Mouse (Mus musculus) liver, adult 10 weeks (tissue): ENCODE data around the gene Trmt2b. TPM values are rescaled to one million over a fixed set of nuclear protein-coding genes. Genes with fewer than 3 reads are reported as not detected.

Experiments
- polyA plus RNA-seq: library from polyadenylated mRNA; stranded (reverse); fragments of 350-450 nt; fragmentation: Illumina TruSeq; extraction: RNeasy Lipid Tissue Mini Kit (QIAGEN cat#74804); gene quantifications from one replicate; pipeline ENCODE4 v1.2.3, GENCODE M21; 2014; ENCODE audit warnings: low read depth, low replicate concordance

Gene Trmt2b
- 35.0 TPM for polyA plus RNA-seq

DNA sequence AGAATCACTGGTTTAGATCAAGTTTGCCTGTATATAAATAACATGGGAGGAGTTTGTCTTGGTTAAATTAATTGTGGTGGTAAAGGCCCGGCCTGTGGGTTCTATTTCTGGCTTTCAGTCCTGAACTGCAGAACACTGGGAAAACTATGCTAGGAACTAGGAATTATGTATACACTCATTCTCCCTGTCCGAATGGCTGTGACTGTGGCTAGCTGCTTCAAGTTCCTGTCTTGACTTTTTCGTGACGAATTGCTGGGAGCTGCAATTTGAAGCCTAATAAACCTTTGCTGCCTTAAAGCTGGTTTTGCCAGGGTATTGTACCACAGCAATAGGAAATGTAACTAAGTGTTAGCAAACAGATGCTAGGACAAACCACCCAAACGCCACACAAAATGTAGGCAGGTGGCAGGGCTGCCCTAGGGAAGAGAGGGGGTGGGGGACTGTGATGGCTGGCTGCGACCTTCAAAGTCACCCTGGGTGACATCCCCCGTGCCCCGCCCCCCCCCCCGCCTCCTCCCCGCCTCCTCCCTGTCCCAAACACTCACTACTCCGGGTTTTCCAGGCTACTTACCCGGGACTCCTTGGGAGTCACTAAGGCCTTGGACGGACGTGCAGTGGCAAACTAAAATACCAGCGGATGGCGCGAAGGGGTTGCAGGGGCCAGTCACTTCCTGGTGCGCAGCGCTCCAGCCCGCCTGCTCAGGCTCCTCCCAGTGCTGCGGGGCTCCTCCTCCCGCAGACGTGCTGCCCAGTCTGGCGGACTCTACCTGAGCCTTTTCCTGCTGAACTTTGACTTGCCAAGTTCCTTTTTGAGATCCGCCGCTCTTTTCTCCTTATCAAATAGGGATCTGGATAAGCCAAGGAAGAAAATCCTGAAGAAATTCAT lies at the start of gene Trmt2b:
Gene Trmt2b (minus strand): TSS at position 710 of the 886 bp plus-strand sequence.

DNA sequence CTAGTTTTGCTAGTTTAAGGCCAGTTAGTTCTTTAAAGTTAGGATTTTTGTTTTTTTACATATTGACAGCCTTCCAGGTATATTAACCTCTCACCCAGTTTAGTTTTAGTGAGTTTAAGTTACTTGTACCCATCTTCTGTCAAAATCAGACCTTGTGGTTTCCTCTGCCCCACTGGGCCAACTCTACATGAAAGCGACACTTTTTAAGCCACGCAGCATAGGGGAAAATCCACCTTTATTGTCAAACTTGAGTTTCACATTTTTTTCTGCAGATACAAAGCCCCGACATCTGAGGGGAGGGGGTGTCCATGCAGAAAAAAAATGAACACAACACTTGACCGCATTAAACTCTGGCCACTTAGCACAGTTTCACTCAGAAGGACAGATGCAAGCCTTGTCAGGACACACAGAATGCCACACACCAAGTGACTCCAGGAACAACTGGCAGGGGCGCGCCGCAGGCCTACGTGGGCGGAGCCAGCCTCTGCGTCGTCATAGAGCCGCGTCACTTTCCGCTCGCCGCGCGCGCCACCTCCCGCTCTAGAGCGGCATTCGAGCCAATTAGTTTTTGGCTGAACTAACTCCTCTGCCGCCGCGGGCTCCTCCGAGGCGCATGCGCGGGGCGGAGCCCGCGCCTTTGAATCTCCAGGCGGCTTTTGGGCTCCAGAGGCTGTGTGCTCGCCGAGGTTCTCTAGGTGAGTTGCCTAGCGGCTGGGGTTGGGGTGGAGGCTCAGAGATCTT lies 30.9 kb upstream of the Trmt2b start, which contains the start of gene Cenpi:
Gene Cenpi (plus strand): TSS at position 551 of the 741 bp plus-strand sequence.

DNA sequence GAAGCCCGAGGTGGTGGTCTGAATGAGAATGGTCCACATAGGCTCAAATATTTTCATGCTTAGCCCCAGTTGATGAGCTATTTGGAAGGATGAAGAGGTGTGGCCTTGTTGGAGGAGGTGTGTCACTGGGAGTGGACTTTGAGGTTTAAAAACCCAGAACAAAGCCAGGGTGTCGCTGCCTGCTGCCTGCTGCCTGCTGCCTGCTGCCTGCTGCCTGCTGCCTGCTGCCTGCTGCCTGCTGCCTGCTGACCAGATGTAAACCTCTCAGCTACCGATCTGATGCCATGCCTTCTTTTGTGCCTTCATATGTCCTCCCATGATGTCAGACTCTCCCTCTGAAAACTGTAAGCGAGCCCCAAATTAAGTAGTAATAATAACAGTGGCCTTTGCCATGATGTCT lies 54.9 kb downstream of the Trmt2b start, which contains the start of gene Nox1:
Gene Nox1 (minus strand): TSS at position 101 of the 400 bp plus-strand sequence.

DNA sequence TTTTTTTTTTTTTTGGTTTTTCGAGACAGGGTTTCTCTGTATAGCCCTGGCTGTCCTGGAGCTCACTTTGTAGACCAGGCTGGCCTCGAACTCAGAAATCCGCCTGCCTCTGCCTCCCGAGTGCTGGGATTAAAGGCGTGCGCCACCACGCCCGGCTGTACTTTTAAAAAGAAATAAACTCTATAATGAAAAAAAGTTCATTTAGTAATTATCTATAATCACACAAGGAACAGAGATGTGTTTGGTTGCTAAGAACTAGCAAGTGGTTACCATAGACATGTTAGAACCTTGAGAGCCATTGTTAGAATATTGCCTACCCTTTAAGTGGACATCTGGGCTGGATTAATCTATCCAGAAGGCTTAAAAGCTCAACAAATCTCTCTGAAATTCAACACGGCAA lies 89.6 kb downstream of the Trmt2b start, which contains the start of gene Arl13a:
Gene Arl13a (plus strand): TSS at position 301 of the 400 bp plus-strand sequence.

Other genes with a start within 250 kb of the Trmt2b start
- gene Cstf2, start 217.8 kb downstream of the Trmt2b start, polyA plus RNA-seq, result 13.1 TPM
- 0.16 TPM for gene Xkrx, start 114.9 kb downstream of the Trmt2b start, polyA plus RNA-seq
- not detected for gene Arl13a, start 89.5 kb downstream of the Trmt2b start, polyA plus RNA-seq
- not detected for gene Nox1, start 55.0 kb downstream of the Trmt2b start, polyA plus RNA-seq
- gene Tmem35a, start 18.2 kb upstream of the Trmt2b start, polyA plus RNA-seq, result 0.19 TPM
- 0.32 TPM for gene Cenpi, start 31.1 kb upstream of the Trmt2b start, polyA plus RNA-seq
- not detected for gene Drp2, start 127.6 kb upstream of the Trmt2b start, polyA plus RNA-seq
- gene Taf7l, start 199.5 kb upstream of the Trmt2b start, polyA plus RNA-seq, result not detected